Mouse (Mus musculus) MEL (cell line): ENCODE measurements around the gene Gm10563. TPM values are rescaled to one million over a fixed set of nuclear protein-coding genes. Genes with fewer than 3 reads are reported as not detected.

Experiments used
- DNase-seq: peaks from one replicate; pipeline ENCODE4 v3.0.0; 2011; ENCODE audit warnings: low read depth, low spot score
- H3K27ac ChIP-seq: 2 replicates; pipeline ENCODE4 v1.5.1; 2012; ENCODE audit warnings: low read depth, mild to moderate bottlenecking, control low read depth, low read length, moderate library complexity; ENCODE audit not compliant: control insufficient read depth
- H3K27me3 ChIP-seq, 2 experiments: fragments of 150-350 bp in 1 of 2; sonication (generic) in 1 of 2; 2 replicates each; pipeline ENCODE4 v1.6.1; 2012; ENCODE audit warnings: low read length in 2 of 2, mild to moderate bottlenecking in 2 of 2, improper control_type of control experiment in 1 of 2, moderate library complexity in 1 of 2; ENCODE audit not compliant: insufficient read depth in 2 of 2, control insufficient read depth in 1 of 2
- H3K36me3 ChIP-seq, 2 experiments: 2 replicates each; pipeline ENCODE4 v1.6.1; 2012 to 2014; ENCODE audit warnings: low read length in 2 of 2, improper control_type of control experiment in 1 of 2, inconsistent platforms in 1 of 2, mild to moderate bottlenecking in 1 of 2; ENCODE audit not compliant: insufficient read depth in 2 of 2, control insufficient read depth in 1 of 2
- H3K4me1 ChIP-seq, 2 experiments: fragments of 150-350 bp in 1 of 2; sonication (generic) in 1 of 2; 2 replicates each; pipeline ENCODE4 v1.6.1; 2012; ENCODE audit warnings: low read length in 2 of 2, improper control_type of control experiment in 1 of 2, mild to moderate bottlenecking in 1 of 2; ENCODE audit not compliant: insufficient read depth in 2 of 2, control insufficient read depth in 1 of 2
- H3K4me3 ChIP-seq, 2 experiments: fragments of 150-350 bp in 1 of 2; sonication (generic) in 1 of 2; 2 replicates each; pipeline ENCODE4 v1.5.1; 2012; ENCODE audit warnings: low read depth in 2 of 2, low read length in 2 of 2, mild to moderate bottlenecking in 2 of 2, moderate library complexity in 2 of 2, control low read depth in 1 of 2, improper control_type of control experiment in 1 of 2; ENCODE audit not compliant: control insufficient read depth in 1 of 2, insufficient read depth in 1 of 2
- H3K79me2 ChIP-seq: 2 replicates; pipeline ENCODE4 v1.6.1; 2012; ENCODE audit warnings: mild to moderate bottlenecking, low read length, moderate library complexity; ENCODE audit not compliant: control insufficient read depth, poor library complexity, insufficient read depth
- H3K9ac ChIP-seq: 2 replicates; pipeline ENCODE4 v1.6.1; 2012; ENCODE audit warnings: low read depth, mild to moderate bottlenecking, control low read depth, low read length, moderate library complexity; ENCODE audit not compliant: control insufficient read depth, poor library complexity, severe bottlenecking
- H3K9me3 ChIP-seq: fragments of 150-350 bp; sonication (generic); replicated peaks from 2 replicates; pipeline ENCODE4 v1.6.1; 2012; ENCODE audit warnings: mild to moderate bottlenecking, low read length, improper control_type of control experiment, moderate library complexity; ENCODE audit not compliant: insufficient read depth
- CTCF ChIP-seq, 3 experiments: IDR thresholded peaks in 2 of 3; conservative IDR thresholded peaks in 1 of 3; 2 replicates each; pipeline ENCODE4 v1.5.1; 2011 to 2012; ENCODE audit warnings: low read length in 3 of 3, low read depth in 2 of 3, mild to moderate bottlenecking in 2 of 3, improper control_type of control experiment in 1 of 3, inconsistent platforms in 1 of 3, mixed read lengths in 1 of 3, moderate library complexity in 1 of 3; ENCODE audit not compliant: control insufficient read depth in 1 of 3, insufficient read depth in 1 of 3, poor library complexity in 1 of 3, severe bottlenecking in 1 of 3
- ETS1 ChIP-seq: IDR thresholded peaks from 2 replicates; pipeline ENCODE4 v1.6.1; 2012; ENCODE audit warnings: low read depth, mild to moderate bottlenecking, inconsistent platforms, low read length, improper control_type of control experiment, moderate library complexity
- GABPA ChIP-seq: IDR thresholded peaks from 2 replicates; pipeline ENCODE4 v1.6.1; 2012; ENCODE audit warnings: low read depth, mild to moderate bottlenecking, inconsistent platforms, low read length, improper control_type of control experiment, moderate library complexity
- GATA1 ChIP-seq: IDR thresholded peaks from 2 replicates; pipeline ENCODE4 v1.6.1; 2011; ENCODE audit warnings: low read depth, low read length, improper control_type of control experiment
- HCFC1 ChIP-seq: IDR thresholded peaks from 2 replicates; pipeline ENCODE4 v1.6.1; 2012; ENCODE audit warnings: low read depth, mild to moderate bottlenecking, inconsistent platforms, low read length, improper control_type of control experiment, moderate library complexity
- JUND ChIP-seq: IDR thresholded peaks from 2 replicates; pipeline ENCODE4 v1.6.1; 2011; ENCODE audit warnings: low read depth, mild to moderate bottlenecking, improper control_type of control experiment, low read length
- KAT2A ChIP-seq: conservative IDR thresholded peaks from 2 replicates; pipeline ENCODE4 v1.6.1; 2012; ENCODE audit warnings: low read depth, low read length, improper control_type of control experiment, inconsistent platforms
- MAX ChIP-seq: IDR thresholded peaks from 2 replicates; pipeline ENCODE4 v1.6.1; 2011; ENCODE audit warnings: low read length, improper control_type of control experiment
- MEF2A ChIP-seq: IDR thresholded peaks from 2 replicates; pipeline ENCODE4 v1.6.1; 2014; ENCODE audit warnings: low read depth, mild to moderate bottlenecking, inconsistent platforms, low read length, improper control_type of control experiment; ENCODE audit not compliant: poor library complexity, insufficient replicate concordance, severe bottlenecking; ENCODE audit errors: extremely low read depth
- MXI1 ChIP-seq: IDR thresholded peaks from 2 replicates; pipeline ENCODE4 v1.6.1; 2011; ENCODE audit warnings: mild to moderate bottlenecking, low read depth, low read length, improper control_type of control experiment
- MYB ChIP-seq: IDR thresholded peaks from 2 replicates; pipeline ENCODE4 v1.6.1; 2011; ENCODE audit warnings: mild to moderate bottlenecking, low read depth, low read length, improper control_type of control experiment
- NELFE ChIP-seq: IDR thresholded peaks from 2 replicates; pipeline ENCODE4 v1.6.1; 2011; ENCODE audit warnings: low read depth, low read length, improper control_type of control experiment
- POLR2AphosphoS5 ChIP-seq: IDR thresholded peaks from 2 replicates; pipeline ENCODE4 v1.6.1; 2012; ENCODE audit warnings: low read depth, borderline replicate concordance, mild to moderate bottlenecking, inconsistent platforms, low read length, moderate library complexity, mixed read lengths
- RAD21 ChIP-seq: IDR thresholded peaks from 2 replicates; pipeline ENCODE4 v1.6.1; 2011; ENCODE audit warnings: mild to moderate bottlenecking, low read depth, low read length, improper control_type of control experiment
- SIN3A ChIP-seq: IDR thresholded peaks from 2 replicates; pipeline ENCODE4 v1.6.1; 2012; ENCODE audit warnings: low read length, improper control_type of control experiment, inconsistent platforms
- TBP ChIP-seq: IDR thresholded peaks from 2 replicates; pipeline ENCODE4 v1.8.0; 2011; ENCODE audit warnings: low read depth, low read length, improper control_type of control experiment
- TCF12 ChIP-seq: IDR thresholded peaks from 2 replicates; pipeline ENCODE4 v1.6.1; 2014; ENCODE audit warnings: low read depth, mild to moderate bottlenecking, inconsistent platforms, low read length, improper control_type of control experiment, moderate library complexity
- UBTF ChIP-seq: IDR thresholded peaks from 2 replicates; pipeline ENCODE4 v1.6.1; 2012; ENCODE audit warnings: low read depth, mild to moderate bottlenecking, inconsistent platforms, low read length, improper control_type of control experiment, moderate library complexity, borderline replicate concordance; ENCODE audit not compliant: insufficient read depth
- USF1 ChIP-seq: IDR thresholded peaks from 2 replicates; pipeline ENCODE4 v1.6.1; 2014; ENCODE audit warnings: low read depth, mild to moderate bottlenecking, inconsistent platforms, low read length, improper control_type of control experiment, moderate library complexity
- ZKSCAN1 ChIP-seq: IDR thresholded peaks from 2 replicates; pipeline ENCODE4 v1.6.1; 2012; ENCODE audit warnings: low read depth, mild to moderate bottlenecking, inconsistent platforms, low read length, improper control_type of control experiment, moderate library complexity
- ZMIZ1 ChIP-seq: IDR thresholded peaks from 2 replicates; pipeline ENCODE4 v1.6.1; 2012; ENCODE audit warnings: low read depth, mild to moderate bottlenecking, inconsistent platforms, low read length, improper control_type of control experiment, moderate library complexity
- ZNF384 ChIP-seq: IDR thresholded peaks from 2 replicates; pipeline ENCODE4 v1.6.1; 2012; ENCODE audit warnings: low read depth, mild to moderate bottlenecking, inconsistent platforms, low read length, improper control_type of control experiment
- polyA plus RNA-seq, 2 experiments: library from polyadenylated mRNA; stranded (reverse) in 1 of 2; unstranded in 1 of 2; fragments of >175 nt in 1 of 2; fragments of >200 nt in 1 of 2; gene quantifications; 2 replicates each; pipeline versions ENCODE4 v1.2.1 to v1.2.4; 2012; ENCODE audit warnings: low replicate concordance in 2 of 2, low read depth in 1 of 2; ENCODE audit not compliant: insufficient read length in 2 of 2, insufficient read depth in 1 of 2, missing spikeins in 1 of 2
- total RNA-seq: library from RNA; depleted of rRNA; stranded (reverse); fragments of 300-350 nt; gene quantifications from 2 replicates; pipeline ENCODE4 v1.2.3, GENCODE M21; 2012

Gene Gm10563
- total and polyA plus RNA-seq, 3 experiments = not detected

DNA sequence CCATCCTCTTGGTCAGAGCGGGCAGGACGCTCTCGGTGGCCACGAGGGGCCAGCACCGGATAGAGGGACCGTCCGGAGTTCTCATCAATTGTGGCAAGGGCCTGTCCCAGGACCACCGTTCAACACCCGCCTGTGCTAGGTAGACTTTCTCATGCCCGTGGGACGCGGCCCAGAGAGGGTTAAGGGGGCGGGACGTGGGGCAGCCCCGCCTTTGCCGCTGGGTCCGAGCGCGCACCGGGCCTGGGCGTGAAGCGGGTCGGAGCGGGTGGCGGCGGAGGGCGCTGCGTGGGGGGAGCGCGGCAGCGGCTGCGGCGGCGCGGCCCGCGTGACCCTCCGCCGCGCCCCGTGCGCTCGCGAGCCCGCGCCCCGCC lies 48.9 kb upstream of the Gm10563 start, which contains the start of gene Fndc10:
Fndc10 (plus strand) TSS at position 232 of the 371 bp plus-strand sequence.
- no peak for TF ChIP-seq ETS1
- no peak for TF ChIP-seq JUND
- TF ChIP-seq UBTF = no peak
- TF ChIP-seq TBP = no peak
- 0 out of 2 replicates have a peak, but pooled peaks have one; percentile 16 for TF ChIP-seq HCFC1
- no peak for TF ChIP-seq RAD21
- no peak for TF ChIP-seq ZMIZ1
- TF ChIP-seq ZNF384 = no peak
- TF ChIP-seq USF1 = no peak
- no peak for TF ChIP-seq MAX
- TF ChIP-seq POLR2AphosphoS5 = no peak
- no peak for TF ChIP-seq ZKSCAN1
- TF ChIP-seq GATA1 = no peak
- 0 out of 2 replicates have a peak, but pooled peaks have one; percentile 2 for TF ChIP-seq NELFE
- no peak for TF ChIP-seq MEF2A
- no peak for TF ChIP-seq KAT2A
- TF ChIP-seq SIN3A = 0 out of 2 replicates have a peak, but pooled peaks have one; percentile 1
- TF ChIP-seq, all 39 proteins: peak for 3
- H3K4me3 ChIP-seq = peak within 1 kb of the TSS; percentile 53 to 70
- peaks cover 0 to 2% of the 10 kb centered on the region in 2 experiments; a peak in 1 of 4 replicates for H3K36me3 ChIP-seq
- H3K9ac ChIP-seq = peak within 1 kb of the TSS; percentile 68
- DNase-seq = peak; percentile 42
- no peak within 1 kb of the TSS for H3K27ac ChIP-seq
- no peaks in the 10 kb centered on the region for H3K9me3 ChIP-seq
- H3K79me2 ChIP-seq = no peaks in the 10 kb centered on the region; the same call in 1 of the 2 replicates
- H3K27me3 ChIP-seq = peaks cover 0 to 5% of the 10 kb centered on the region in 2 experiments; a peak in 2 of 4 replicates
- peaks cover 0 to 9% of the 10 kb centered on the region in 2 experiments; a peak in 1 of 4 replicates for H3K4me1 ChIP-seq

DNA sequence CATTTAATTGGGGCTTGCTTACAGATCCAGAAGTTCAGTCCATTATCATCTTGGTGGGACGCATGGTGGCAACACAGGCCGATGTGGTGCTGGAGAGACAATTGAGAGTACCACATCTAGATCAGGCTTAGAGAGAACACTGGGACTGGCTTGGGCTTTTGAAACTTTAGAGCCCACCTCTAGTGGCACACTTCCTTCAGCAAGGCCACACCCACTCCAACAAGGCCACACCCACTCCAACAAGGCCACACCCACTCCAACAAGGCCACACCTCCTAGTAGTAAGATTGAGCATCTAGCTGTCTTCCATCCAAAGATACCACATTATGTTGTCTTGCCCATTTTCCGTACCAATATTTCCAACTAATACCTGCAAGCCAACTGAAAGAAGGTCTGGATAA lies 47.2 kb upstream of the Gm10563 start:
- H3K9me3 ChIP-seq = no peaks in the 10 kb centered on the region
- DNase-seq = peak; percentile 49
- no peak overlapping the region for H3K4me3 ChIP-seq
- peaks cover 0 to 2% of the 10 kb centered on the region in 2 experiments; a peak in 1 of 4 replicates for H3K36me3 ChIP-seq
- H3K4me1 ChIP-seq = peaks cover 0 to 9% of the 10 kb centered on the region in 2 experiments; a peak in 1 of 4 replicates
- H3K27ac ChIP-seq = no peak overlapping the region
- no peak overlapping the region for H3K9ac ChIP-seq
- no peaks in the 10 kb centered on the region; the same call in 1 of the 2 replicates for H3K79me2 ChIP-seq
- peaks cover 0 to 5% of the 10 kb centered on the region in 2 experiments; a peak in 2 of 4 replicates for H3K27me3 ChIP-seq
- TF ChIP-seq MEF2A (no peak), TCF12 (no peak), CTCF (IDR thresholded peaks at IDR 0.05 in 2 of 3, conservative IDR thresholded peaks at IDR 0.05 in 1 of 3; ENCODE audit: control insufficient read depth in 1 of 3, insufficient read depth in 1 of 3, low read depth in 2 of 3, low read length in 3 of 3, poor library complexity in 1 of 3, severe bottlenecking in 1 of 3) (no peak), GABPA (no peak), MYB (no peak), MXI1 (no peak), JUND (no peak), TBP (no peak)
